Mouse (Mus musculus) brain, embryonic 18.5 days (tissue): Measurements from ENCODE around the gene BC052040.

ENCODE experiments used
- DNase-seq: peaks from one replicate; pipeline ENCODE4 v3.0.0-alpha.2; 2012; ENCODE audit warnings: low read depth, low spot score

Gene BC052040

DNA sequence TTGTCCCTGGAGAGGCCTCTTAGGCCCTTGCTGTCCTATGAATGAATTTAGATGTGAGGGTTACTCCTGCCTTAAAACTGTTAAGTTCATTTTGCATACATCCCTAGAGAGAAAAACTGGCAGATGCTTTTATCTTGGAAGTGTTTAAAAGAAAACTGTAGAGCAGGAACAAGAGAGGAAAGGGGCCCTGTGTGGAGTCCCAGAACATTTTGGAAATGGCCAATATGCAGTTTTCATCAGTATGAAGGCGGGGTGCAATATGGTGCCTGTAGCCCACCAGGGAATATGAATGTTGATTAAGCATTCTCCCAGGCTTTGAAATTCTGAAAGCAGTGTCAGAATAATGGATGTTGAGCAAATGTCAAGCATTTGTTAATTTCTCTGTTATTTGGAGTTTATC, 19.8 kb downstream of the BC052040 start:
- no peak for DNase-seq

DNA sequence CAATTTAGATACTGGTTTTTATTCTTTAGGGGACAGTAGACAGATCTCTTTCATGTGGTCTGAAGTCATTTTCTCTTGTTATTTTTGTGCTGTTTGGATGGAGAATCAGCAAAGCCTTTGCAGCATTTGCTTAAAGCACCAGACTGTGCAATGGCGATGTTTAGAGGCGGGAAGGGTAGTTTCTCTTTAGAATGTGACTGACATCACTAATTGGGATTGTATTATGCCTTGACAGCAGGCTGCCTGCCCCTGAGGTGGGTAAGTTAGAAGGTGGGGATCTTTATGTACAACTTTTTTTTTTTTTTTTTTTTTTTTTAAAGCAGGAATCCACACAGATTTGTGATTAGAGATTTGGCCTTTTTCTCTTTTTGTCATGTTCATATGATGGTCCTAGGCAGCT, 20.6 kb downstream of the BC052040 start:
- no peak for DNase-seq

DNA sequence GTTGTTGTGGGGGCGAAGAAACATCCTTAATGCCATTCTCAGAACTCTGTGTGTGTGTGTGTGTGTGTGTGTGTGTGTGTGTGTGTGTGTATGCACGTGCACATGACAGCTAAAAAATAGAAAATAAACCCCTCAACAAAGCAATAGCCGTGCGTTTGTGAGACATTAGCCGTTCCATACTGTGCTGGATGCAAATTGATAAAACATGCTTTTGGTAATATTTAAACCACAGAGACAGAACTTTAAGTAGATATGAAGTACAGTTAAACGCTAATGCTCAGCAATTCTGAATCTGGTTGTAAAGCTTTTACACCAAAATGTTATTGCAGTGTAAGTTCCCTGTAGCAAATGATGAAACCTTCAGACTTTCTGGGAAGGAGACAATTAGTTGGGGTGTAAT, 22.6 kb downstream of the BC052040 start:
- DNase-seq, result no peak

DNA sequence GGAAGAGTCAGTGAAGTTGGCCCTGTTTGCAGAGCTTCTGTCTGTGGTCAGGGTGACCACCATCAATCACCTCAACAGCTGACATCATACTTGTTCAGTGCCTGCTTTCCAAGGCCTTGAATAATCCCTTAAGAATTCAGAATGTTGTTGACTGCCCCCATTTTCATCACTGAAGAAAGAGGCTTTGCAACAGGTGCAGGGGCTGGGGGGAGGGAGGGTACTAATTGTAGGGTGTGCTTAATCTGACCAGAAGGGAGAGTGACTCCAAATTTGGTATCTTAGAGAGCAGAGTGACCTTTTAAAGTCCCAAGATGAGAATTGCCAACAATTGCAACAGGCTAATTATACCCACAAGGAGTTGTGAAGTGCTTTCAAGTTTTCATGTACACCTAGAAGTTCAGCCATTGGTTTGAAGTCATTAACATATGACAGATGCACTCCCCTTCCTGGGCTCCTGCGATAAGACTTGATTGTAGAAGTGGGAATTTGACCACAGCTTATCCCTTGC, 24.4 kb downstream of the BC052040 start:
- DNase-seq, result no peak

DNA sequence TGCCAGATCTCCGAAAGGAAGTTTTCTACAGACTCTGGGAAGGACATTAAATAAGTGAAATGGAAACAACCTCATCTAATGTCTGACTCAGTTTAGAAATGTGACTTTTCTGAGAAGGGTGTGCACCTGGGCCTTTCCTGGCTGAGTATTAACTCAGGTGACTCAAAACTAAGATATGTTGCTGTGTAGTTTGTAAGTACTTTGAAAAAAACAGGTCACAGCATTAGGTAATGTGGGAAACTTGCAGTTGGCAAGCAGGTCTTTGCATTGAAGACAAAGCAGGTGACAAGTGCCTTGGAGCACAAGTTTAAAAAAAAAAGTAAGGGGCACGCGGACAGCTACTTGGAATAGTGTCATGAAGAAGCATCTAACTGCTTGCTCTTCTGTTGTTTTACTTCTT, 27.5 kb downstream of the BC052040 start:
- DNase-seq, result no peak

DNA sequence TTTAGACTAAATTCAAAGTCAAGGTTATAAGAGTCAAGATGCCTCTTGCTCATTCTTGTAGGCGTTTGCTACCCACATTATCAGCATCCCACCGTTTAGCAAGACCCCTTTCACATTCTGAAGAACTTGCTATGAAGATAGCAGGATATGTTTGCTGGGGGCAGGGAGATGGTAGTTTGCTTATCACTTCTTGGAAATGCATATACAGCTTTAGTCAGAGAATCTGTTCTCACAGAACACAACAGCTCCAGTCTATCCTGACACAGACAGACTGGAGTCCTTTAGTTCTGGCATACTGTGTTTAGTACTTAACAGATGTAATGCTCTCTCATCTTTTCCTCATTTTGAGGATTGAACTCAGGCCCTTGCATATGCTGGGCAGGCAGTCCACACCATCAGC, 28.6 kb downstream of the BC052040 start:
- DNase-seq, result no peak

DNA sequence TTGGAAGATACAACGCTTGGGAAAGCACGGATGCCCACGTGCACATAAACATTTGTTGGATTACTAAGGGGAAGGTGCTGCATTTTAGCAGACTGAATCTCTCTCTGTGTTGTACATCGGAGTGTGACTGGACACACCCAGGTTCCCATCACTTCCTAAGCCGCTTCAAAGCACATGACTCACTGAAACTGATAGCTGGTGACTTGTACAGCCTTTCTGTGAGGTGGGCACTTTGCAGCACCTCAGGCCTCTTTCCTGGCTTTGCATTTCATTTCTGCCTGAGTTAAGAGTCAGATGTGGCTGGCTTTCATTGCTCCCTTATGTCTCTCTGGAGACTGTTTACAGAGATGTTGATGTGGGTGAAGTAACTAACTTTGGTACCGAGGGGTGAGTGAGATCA, 29.0 kb downstream of the BC052040 start:
- DNase-seq, result no peak

DNA sequence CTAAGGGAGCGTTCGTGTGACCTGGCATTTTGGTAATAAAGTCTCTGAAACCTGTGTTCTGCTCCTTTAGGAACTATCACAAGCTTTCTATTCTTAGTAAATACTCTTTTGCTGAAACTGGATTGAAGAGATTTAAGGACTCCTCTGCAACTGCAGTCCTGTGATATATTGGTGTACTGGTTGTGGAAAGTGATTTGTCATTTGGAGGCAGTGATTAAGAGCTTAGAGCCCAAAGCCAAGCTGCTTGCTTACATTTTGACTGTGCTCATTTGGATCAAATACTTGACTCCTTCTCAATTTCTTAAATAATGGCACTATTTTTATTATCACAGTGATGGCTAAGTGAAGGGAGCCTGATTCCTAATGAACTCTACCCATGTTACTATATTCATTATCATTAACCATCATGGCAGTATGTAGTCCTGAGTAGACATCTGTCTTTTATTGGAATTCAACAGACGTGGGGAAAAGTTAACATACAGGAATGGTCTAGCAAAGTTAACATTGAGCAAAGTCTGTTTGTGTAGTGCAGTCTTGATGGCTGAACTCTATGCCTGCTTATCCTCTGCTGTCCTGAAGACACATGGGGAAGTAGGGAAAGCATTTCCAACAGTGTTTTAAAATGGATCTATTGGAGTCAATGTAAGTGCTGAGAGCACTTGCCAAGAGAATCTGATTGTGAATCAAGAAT, 32.5 kb downstream of the BC052040 start:
- DNase-seq, result no peak

DNA sequence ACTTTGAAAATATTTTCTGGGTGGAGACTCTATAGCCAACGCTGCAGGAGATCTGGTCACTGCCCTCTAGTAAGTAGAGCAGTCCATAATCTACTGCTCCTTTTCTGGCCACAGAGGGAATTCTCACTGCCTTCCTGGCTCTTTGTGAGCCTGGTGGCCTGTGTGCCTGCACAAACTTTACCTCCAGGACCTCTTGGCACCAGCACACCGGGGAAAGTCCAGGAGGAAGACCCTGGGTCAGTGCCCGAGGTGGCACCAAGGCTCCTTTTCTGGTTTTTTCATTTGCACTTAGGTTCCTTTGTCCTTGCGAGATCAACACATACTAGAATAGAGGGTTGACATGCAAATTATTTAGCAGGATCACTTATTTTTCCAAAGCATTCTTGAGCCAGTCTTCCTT, 47.0 kb downstream of the BC052040 start:
- DNase-seq, result no peak

DNA sequence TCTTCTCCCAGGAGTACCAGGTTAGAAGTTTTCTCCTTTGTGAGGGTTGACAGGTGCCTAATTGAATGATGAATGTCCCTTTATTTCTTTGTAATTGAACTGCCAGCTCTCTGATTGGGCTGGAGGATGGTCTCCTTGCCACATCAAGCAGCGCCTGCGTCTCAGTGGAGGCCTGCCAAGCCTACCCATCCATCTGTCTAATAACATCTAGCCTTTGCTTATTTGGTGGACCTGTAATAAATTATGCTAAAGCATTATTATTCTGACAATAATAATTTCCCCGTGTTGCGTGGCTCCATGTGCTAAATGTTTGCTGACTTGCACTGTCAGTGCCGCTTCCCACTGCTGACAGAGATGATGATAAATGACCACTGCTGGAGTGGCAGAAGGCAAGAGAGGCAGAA, 49.5 kb downstream of the BC052040 start:
- DNase-seq, result no peak

DNA sequence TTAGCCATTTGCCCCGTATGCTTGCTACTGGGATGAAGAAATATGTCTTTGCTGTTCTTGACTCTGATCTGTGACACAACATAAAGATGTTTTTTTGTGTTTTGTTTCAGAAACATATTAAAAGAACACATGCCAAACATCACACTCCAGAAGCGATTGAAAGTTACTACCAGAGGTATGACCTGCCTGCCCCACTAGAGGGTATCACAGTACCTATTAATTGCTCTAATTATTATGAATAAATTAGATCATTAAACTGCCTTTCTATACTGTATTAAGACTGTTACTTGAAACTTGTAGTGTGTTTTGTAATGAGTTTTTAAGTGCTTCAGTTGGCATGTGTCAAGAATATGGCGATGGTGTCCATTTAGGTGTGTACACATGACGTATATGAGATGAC, 50.3 kb downstream of the BC052040 start:
- DNase-seq, result no peak

DNA sequence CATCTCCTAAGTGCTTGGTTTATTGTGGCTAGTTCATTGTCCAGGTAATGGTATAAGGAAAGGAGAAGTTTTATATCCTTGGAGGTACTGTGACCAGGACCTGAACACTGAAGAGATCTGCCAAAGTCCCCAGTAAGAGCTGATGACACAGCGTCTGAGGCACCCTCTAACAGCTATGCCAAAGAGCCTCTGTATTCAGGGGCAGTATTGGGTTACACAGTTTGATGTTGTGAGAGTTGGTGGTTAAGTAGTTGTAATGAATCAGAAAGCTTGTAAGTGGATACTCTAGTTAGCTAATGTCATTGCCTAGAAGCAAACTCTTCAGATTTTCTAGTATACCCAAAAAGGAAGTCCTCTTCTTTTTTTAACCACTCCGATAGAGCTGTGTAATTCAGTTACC, 68.7 kb downstream of the BC052040 start:
- DNase-seq, result no peak

DNA sequence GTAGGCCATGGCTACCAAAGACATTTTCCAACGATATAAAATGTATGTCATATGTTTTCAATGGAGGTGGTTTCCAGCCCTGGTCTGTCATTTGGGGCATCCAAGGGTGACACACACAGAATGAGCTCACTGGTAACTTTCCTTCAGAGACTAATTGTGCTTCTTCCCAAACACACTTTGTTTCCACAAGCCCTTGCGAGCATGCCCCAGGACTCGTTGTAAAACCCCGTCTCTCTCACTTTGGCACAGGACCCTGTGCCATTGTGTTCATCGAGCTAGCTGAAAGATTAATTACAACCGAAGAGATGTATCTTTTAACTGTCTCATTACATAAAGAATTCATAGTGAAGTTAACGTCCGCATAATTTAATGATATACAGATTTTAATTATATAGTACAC, 78.2 kb downstream of the BC052040 start:
- DNase-seq, result no peak

DNA sequence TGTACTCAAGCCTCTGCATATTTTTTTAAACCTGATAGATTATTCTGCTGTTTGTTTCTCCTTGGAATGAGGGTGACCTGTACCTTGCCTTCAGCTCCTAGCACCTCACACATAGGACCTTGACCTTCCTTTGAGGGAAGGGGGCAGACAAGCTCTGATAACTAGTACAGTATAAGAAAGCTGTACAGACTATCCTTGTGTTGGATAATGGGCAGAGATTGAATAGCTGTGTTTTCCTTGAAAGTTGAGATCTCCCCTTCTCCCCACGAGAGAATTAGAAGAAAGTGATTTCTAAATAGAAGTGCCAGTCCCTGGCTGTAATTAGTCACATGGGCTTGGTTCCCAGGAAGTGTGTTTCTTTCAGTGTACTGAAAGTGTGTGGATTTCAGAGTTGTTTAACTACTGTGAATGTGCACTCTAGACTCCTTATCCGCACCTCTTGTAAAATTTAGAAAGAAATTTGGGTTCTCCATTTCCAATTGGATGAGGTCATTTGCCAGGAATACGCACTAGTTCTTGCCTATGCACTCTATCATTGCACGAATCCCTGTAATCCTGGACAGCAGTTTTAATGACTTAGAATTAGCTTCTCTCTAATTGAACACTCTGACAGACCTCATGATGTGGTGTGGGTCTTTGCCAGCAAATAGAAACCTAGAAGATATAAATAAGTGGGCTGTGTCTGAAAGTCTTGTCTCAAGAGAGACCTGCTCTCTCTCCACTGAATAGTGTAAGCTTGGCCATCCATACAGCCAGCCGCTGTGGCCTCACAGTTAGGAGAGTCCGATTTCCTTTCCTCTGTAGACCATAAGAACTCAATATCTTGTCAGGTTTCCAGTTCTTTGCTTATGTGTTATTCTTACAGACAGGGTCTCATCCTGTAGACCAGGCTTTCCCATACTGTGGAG, 79.0 kb downstream of the BC052040 start:
- DNase-seq, result no peak

DNA sequence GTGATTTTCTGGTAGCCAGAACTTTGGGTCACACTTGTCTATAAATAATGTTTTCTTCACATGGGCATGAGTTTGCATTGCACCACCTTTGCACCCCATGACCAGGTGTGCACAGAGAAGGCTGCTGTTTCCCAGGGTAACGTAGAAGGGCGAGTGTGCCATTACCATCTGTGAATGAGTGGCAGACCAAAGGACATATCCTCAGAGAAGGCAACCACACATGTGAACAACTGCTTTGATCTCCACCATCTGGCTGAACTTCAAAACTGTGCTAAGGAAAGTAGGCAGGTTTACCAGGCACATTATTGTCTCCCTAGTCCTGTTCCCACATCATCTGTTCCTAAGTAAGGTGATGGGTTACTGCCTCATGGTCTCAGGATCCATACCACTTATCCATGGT, 86.0 kb downstream of the BC052040 start:
- no peak for DNase-seq

DNA sequence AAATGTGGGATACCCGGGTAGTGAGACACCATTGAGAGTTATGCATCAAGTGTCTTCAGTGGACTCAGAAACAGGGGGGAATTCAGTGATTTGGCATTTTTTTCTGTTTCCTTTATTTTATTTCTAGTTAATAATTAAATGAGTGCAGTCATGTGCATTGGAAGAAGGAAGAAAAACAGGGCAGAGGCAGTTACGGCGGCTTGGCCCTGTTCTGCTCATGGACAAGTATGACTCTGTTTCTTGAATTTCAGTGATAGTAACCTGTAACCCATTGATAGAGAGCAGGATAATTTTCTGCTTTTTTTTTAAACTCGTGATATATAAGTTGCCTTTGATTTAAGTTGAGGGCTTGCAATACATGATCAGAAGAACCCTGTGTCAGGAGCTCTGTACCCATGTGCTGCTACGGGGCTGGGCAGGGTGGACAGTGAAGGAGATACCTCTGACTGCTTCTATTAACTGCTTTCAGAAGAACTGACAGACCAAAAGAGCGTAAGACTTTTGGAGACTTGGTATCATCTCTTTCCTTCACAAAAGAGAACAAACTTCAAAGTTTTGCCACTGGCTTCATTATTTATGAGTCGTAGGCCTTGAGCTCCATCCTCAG, 91.6 kb downstream of the BC052040 start:
- DNase-seq, result no peak

DNA sequence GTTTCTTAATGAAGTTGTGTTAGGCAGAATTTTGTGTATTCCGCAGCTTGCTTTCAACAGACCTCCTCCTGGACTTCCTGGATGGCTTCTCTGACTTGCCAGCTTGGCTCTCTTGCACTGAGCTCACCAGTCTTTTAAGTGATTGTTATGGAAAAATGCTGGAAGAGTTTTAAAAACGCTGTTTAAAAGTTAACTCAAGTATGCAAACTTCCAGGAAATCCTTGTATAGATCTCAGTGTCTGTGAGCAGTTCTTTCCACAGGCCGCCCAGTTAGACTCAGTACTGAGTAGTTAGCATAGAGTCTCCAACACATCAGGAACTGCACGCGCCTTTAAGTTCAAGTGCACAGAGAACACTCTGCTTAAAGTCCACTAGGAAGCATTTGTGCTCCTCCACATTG, 97.3 kb downstream of the BC052040 start:
- DNase-seq, result no peak

DNA sequence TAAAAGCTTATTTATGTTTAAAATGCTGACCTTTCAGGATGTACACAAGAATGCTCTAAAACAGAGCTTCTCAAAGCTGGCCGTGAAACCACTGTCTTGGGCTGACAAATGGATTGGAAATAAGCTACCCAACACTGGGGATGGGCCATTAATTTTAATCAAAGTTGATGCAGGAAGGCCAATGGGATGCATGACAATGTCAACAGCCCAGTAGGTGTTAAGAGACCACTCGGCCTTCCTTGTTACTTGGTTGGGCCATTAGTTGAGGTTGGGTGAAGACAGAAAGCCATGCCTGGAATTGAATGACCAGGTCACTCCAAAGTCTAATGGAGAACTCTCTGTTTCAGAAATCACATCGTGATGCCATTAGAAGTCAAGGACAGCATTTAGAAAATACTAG, 103.7 kb downstream of the BC052040 start:
- no peak for DNase-seq

DNA sequence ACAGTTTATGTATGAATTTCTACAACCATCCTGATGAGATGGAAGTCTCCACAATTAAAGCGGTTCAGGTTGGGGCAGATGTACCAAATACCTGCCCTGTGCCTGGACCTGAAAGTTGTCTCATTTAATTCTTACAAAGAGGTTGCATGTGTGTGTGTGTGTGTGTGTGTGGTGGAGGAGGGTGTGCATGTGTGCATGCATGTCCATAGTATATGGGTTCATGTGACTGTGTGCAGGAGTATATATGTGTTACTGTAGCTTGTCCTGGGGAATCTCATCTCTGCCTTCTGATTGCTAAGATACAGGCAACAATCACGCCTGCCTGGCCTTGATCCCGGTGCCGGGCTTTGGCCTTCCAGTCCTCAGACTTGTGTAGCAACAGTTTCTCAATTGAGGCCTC, 106.1 kb downstream of the BC052040 start:
- no peak for DNase-seq

DNA sequence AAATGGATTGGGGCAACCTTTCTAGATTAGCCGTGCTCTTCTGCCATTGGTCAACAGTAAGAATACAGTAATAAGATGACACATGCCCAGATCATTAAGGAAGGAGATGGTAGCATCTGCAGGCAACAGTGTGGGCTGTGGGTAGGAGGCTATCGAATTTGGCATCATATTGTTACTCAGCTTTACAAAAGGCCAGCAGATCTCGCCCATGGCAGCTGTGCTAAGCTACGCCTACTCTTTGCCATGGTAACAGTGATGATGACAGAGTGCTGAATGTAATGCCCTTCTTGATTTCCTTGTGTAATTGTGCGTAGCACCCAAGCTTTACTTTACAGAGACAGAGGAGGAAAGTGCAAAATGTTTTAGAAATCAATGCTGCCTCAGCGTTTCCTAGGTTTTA, 106.8 kb downstream of the BC052040 start:
- DNase-seq, result no peak

DNA sequence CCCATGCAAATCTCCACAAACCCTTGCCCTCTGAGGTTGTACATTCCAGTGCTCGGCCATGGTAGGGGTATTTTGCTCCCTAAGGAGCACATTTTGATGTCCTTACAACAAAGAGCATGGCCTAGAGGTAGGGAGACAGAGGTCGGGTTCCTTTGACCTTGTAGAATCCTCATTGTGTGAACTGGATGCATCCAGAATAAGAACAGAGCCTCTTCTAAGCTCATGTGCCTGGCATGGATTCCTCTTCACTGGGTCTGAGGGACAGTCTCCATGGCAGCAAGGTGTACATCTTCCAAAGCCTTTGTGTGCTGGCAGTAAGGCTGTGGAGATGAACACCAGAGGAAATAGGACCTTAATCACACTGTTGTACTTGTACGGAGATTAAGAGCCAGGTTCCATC, 112.3 kb downstream of the BC052040 start:
- no peak for DNase-seq

DNA sequence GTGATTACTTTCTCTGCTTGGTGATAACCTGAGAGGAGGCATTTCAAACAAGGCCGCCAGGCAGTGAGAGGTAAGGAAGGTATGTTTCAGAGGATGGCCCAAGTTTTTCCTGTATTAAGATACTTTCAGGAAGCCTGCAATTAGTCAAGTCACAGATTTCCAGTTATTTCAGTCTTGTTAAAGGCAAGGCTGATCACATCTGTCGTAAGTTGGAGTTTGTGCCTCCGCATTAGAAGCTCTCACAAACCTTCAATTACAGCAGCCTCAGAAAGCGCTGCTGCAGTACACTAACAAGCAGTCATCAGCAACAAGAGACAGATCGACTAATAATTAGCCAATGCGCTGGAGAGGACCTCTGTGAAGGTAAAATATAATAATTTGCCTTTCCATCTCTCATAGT, 112.9 kb downstream of the BC052040 start:
- DNase-seq, result no peak

DNA sequence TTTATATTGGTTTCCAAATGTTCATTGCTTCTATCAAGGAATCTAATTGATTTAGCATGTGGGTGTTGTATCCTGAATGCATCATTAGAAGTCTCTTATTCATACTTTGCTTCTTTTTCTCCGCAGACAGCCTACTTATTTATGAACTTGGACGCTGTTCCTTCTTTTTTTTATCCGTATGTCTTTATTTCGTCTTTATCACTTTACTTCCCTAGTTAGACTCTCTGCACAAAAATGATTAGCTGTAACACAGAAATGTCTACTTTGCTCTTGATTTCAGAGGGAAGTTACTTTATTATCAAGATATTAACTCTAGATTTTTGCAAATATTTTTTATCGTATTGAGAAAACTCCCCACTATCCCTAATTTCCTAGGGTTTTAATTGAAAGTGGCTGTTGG, 117.5 kb downstream of the BC052040 start:
- no peak for DNase-seq
